Mouse (Mus musculus) ES-Bruce4 (cell line): ENCODE data around the gene Sun2. TPM values are rescaled to one million over a fixed set of nuclear protein-coding genes. Genes with fewer than 3 reads are reported as not detected.

Source experiments
- H3K27ac ChIP-seq: 2 replicates; pipeline ENCODE4 v1.5.1; 2012; ENCODE audit warnings: low read length, inconsistent platforms; ENCODE audit not compliant: insufficient read depth
- H3K27me3 ChIP-seq: 2 replicates; pipeline ENCODE4 v1.6.1; 2012; ENCODE audit warnings: mild to moderate bottlenecking, low read length, inconsistent platforms; ENCODE audit not compliant: control insufficient read depth, poor library complexity, insufficient read depth, severe bottlenecking
- H3K36me3 ChIP-seq: 2 replicates; pipeline ENCODE4 v1.6.1; 2012; ENCODE audit warnings: inconsistent platforms, mild to moderate bottlenecking, low read length, moderate library complexity; ENCODE audit not compliant: control insufficient read depth, poor library complexity, insufficient read depth, severe bottlenecking
- H3K4me1 ChIP-seq: one replicate; pipeline ENCODE4 v1.8.1; 2011; ENCODE audit warnings: low read length; ENCODE audit not compliant: control insufficient read depth, insufficient read depth
- H3K4me3 ChIP-seq: 2 replicates; pipeline ENCODE4 v1.5.1; 2011; ENCODE audit warnings: low read depth, mild to moderate bottlenecking, low read length
- H3K9ac ChIP-seq: 2 replicates; pipeline ENCODE4 v1.6.1; 2012; ENCODE audit warnings: low read depth, mild to moderate bottlenecking, inconsistent platforms; ENCODE audit not compliant: poor library complexity, severe bottlenecking
- H3K9me3 ChIP-seq: replicated peaks from 2 replicates; pipeline ENCODE4 v1.6.1; 2012; ENCODE audit warnings: mild to moderate bottlenecking, low read length, inconsistent platforms; ENCODE audit not compliant: control insufficient read depth, poor library complexity, insufficient read depth, severe bottlenecking
- CTCF ChIP-seq: IDR thresholded peaks from one replicate; pipeline ENCODE4 v1.8.1; 2011; ENCODE audit warnings: low read depth, low read length
- EP300 ChIP-seq: IDR thresholded peaks from 2 replicates; pipeline ENCODE4 v1.6.1; 2011; ENCODE audit warnings: low read depth, low read length; ENCODE audit not compliant: insufficient read depth
- POLR2A ChIP-seq: IDR thresholded peaks from one replicate; pipeline ENCODE4 v1.8.1; 2011; ENCODE audit warnings: low read length; ENCODE audit not compliant: insufficient read depth
- polyA plus RNA-seq: library from polyadenylated mRNA; stranded (reverse); fragments of >200 nt; gene quantifications from 2 replicates; pipeline ENCODE4 v1.2.4, GENCODE M21; 2011; ENCODE audit warnings: low read depth; ENCODE audit not compliant: missing spikeins, insufficient read depth, insufficient read length

The Sun2 gene
- polyA plus RNA-seq, 1 experiment: 7.8 TPM

DNA sequence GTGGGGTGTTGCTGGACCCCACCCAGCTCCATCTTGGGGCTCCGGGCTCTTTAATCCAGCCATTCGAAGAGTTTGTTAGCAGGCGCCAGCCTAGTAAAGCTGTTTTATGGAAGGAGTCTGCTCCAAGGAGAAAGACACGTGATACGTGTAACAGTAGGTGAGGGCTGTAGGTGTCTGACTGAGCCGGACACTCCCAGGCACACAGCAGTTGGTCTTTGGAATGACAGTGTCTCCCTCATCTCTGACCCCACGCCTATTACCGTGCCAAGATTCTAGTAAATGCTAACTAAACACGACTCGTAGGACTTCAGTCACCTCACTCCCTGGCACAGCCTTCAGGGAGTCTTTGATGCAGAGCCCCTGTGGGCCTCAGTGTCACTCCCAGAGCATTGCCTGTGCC is 3.0 kb upstream of the Sun2 start:
- H3K9ac ChIP-seq: no peak overlapping the region
- H3K9me3 ChIP-seq: no peaks in the 10 kb centered on the region
- H3K27ac ChIP-seq: no peak overlapping the region
- no peaks in the 10 kb centered on the region for H3K4me1 ChIP-seq
- TF ChIP-seq EP300 (no peak), POLR2A (no peak), CTCF (no peak)
- H3K4me3 ChIP-seq: no peak overlapping the region
- H3K36me3 ChIP-seq: no peaks in the 10 kb centered on the region
- no peaks in the 10 kb centered on the region for H3K27me3 ChIP-seq

DNA sequence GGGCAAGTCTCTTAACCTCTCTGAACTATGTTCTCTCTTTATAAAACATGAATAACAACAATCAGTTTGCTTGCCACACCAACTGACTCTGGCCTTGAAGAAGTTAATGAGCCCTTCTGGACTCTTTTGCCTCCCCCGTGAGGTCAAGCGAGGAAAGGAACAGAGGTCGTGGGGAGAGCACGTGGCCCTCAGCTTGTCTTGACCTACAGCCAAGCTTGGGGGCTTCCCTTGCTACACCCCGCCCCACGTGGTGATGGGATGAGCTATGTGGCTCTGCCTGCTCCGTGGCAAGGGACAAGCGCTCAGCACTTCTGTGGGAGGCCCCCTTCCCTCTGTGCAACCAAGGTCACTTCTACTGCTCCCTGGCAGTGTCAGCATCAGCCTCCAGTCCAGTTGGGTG is 2.4 kb upstream of the Sun2 start:
- H3K27ac ChIP-seq: no peak overlapping the region
- H3K9ac ChIP-seq: no peak overlapping the region
- H3K27me3 ChIP-seq: no peaks in the 10 kb centered on the region
- TF ChIP-seq CTCF (no peak), EP300 (no peak), POLR2A (no peak)
- no peaks in the 10 kb centered on the region for H3K9me3 ChIP-seq
- H3K36me3 ChIP-seq: no peaks in the 10 kb centered on the region
- H3K4me3 ChIP-seq: no peak overlapping the region
- H3K4me1 ChIP-seq: no peaks in the 10 kb centered on the region

DNA sequence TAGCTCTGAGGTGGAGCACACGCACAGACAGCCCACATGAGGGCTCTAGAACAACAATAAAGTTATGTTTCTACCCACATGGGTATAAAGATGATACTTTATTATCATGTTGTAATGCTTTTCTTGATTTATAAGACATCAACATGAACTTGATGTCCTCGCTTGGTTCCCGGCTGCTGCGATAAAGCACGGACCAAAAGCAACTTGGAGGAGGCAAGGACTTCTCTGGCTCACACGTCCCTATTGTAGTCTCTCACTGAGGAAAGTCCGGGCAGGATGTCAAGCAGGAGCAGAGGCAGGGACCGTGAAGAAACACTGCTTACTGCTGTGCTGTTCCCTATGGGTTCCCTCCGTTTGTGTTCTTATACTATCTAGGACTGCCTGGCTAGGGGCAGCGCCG is 1.7 kb upstream of the Sun2 start:
- TF ChIP-seq CTCF (no peak), EP300 (no peak), POLR2A (no peak)
- Histone ChIP-seq H3K9ac (no peak overlapping the region), H3K4me3 (no peak overlapping the region), H3K9me3 (no peaks in the 10 kb centered on the region), H3K27me3 (no peaks in the 10 kb centered on the region), H3K36me3 (no peaks in the 10 kb centered on the region), H3K4me1 (no peaks in the 10 kb centered on the region), H3K27ac (no peak overlapping the region)

DNA sequence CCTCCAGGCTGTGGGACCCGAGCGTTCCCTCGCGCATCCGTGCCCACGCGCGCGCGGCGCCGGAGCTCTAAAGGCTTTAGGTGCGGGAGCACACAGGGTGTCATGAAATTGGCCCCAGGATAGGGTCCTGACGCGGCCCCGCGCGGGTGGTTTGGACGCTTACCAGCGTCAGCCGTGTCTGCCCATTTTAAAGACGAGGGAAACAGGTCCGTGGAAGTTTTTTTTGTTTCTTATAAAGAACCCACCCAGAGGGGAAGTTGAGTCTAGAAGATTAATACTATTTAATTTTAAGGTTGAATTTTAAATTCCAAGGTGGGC is 329 bp upstream of the Sun2 start:
- no peaks in the 10 kb centered on the region for H3K9me3 ChIP-seq
- H3K36me3 ChIP-seq: no peaks in the 10 kb centered on the region
- no peaks in the 10 kb centered on the region for H3K4me1 ChIP-seq
- H3K27me3 ChIP-seq: no peaks in the 10 kb centered on the region
- peak overlapping the region; percentile 80 for H3K4me3 ChIP-seq
- peak overlapping the region; percentile 77 for H3K9ac ChIP-seq
- H3K27ac ChIP-seq: no peak overlapping the region
- TF ChIP-seq EP300 (no peak), CTCF (no peak), POLR2A (no peak)

DNA sequence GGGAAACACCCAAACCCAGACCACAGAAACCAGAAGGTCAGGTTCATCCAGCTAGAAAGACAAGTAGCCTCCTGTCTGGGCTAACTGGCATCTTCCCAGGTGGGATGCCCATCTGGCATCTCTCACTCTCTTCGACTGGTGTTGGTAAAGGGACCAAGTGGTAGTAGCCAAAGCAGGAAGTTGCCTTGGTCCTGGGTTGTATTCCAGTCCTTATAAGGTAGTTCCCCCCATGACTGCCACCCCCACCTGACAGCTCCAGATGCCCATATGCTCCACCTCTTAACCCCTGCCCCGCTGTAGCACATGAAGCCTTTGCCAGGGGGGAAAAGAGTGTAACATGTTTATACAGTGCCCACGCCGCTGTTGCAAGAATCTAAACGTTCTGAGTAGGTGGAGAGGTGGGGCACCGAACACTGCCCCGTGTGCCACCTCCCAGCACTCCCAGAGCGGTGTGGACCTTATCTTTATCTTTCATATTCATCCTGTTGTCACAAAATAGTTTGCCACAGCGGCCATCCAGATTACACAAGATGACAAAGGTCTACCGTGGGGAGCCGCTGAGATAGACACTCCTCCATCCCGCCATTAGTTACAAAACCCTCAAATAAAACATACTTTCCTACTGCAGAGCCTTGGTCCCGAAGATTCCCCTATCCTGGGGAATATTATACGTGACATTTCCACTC is 1.0 kb downstream of the Sun2 start:
- TF ChIP-seq POLR2A: no peak
- TF ChIP-seq CTCF: no peak
- no peak for TF ChIP-seq EP300

DNA sequence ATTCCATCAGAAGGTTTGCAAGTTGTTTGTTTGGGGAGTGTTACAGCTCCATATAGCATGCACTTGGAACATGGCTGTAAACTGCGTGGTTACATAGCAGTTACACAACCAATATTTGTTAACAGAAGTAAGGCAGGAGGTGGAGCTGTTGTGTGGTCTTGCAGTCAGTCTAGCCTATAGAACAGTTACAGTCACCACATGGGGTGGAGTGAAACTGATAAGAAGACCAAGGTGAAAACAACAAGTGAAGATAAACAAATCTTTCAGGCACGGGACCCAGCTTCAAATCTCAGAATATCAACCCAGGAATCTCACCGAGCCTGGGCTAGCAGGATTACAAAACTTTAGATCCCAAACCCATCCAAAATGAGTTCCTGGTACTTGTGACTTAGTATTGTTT is 1.6 kb downstream of the Sun2 start:
- H3K9me3 ChIP-seq: no peaks in the 10 kb centered on the region
- H3K9ac ChIP-seq: no peak overlapping the region
- TF ChIP-seq EP300 (no peak), CTCF (no peak), POLR2A (no peak)
- H3K4me1 ChIP-seq: no peaks in the 10 kb centered on the region
- H3K27ac ChIP-seq: no peak overlapping the region
- H3K27me3 ChIP-seq: no peaks in the 10 kb centered on the region
- no peak overlapping the region for H3K4me3 ChIP-seq
- no peaks in the 10 kb centered on the region for H3K36me3 ChIP-seq

More for the DNA sequence above, 1.0 kb downstream of the Sun2 start:
- H3K9ac ChIP-seq: peak overlapping the region; percentile 77
- no peaks in the 10 kb centered on the region for H3K36me3 ChIP-seq
- H3K27me3 ChIP-seq: no peaks in the 10 kb centered on the region
- peak overlapping the region; percentile 80 for H3K4me3 ChIP-seq
- no peak overlapping the region for H3K27ac ChIP-seq
- H3K9me3 ChIP-seq: no peaks in the 10 kb centered on the region
- H3K4me1 ChIP-seq: no peaks in the 10 kb centered on the region
